In the genomic region with DNA sequence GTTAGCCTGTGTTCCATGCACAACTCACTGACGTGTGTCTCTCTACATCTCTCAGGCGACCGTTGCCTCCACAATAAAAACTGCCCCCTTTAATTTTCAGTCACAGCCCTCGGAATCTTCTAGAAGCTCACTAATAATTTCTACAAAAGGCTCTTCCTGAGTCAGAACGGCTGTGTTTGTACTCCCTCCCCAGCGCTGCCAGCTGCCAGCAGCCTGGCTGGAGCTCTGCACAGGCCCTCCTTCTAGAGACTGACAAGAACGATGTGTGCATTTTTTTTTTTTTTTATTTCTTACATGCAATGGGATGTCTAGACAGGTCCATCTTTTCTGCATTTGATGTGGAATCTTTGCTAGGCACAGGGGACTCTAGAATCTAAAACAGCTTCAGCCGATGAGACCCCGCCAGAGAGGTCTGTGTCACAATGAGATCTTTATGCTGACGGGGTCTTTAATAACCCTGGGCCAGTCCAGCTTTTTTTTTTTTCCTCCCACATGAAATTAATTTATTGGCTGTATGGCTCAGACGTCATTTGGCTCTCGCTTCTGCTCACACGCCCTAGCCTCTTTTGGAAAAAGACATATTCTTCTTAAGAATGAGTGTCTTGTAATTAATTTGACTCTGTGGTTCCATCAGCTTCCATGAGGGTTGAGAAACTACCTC, we compare ENCODE assay signal across 19 mouse cellular contexts.
A peak's percentile ranks its signal among the peaks of the same experiment; 100 is the strongest.
DNase-seq lines count a peak whose midpoint lies in the region; ATAC-seq and TF ChIP-seq lines count a peak whose summit lies in the region.
"Had no signal": no experiment of that assay in that cellular context is flagged by ENCODE, and none has a peak within 500 bp of the region (broad histone marks: within the 10 kb centered on the region; RNA-seq: fewer than 3 reads in every experiment).

No protein-coding gene starts in this region.

- 62% methylated on average over 13 of the region's 13 CpGs for WGBS in forebrain, postnatal 0 days
- WGBS in forebrain, embryonic 11.5 days: 74% methylated on average over 13 of the region's 13 CpGs

- intact Hi-C loops in left cerebral cortex, postnatal 4 days (cut with DNase I): no loop called here
- intact Hi-C loops in left cerebral cortex, postnatal 10 days (cut with DNase I): no loop called here

- no peaks in the 10 kb centered on the region for H3K36me3 ChIP-seq in forebrain, postnatal 0 days (ENCODE audit: insufficient read depth)
- no peaks in the 10 kb centered on the region for H3K36me3 ChIP-seq in forebrain, embryonic 11.5 days (ENCODE audit: control insufficient read depth, insufficient read depth, low read length)
- H3K36me3 ChIP-seq: forebrain, embryonic 12.5 days; midbrain, embryonic 15.5 days; neural tube, embryonic 13.5 days had no signal

- no peak for TF ChIP-seq CTCF in forebrain, postnatal 0 days (IDR thresholded peaks at IDR 0.05; ENCODE audit: low read depth)
- no peak for TF ChIP-seq CTCF in brain, embryonic 14.5 days (IDR thresholded peaks at IDR 0.05; ENCODE audit: borderline replicate concordance, extremely low read depth, insufficient read depth, insufficient read length)

- H3K27ac ChIP-seq in forebrain, postnatal 0 days (ENCODE audit: low read depth, low read length): no peak overlapping the region
- no peak overlapping the region for H3K27ac ChIP-seq in forebrain, embryonic 11.5 days (ENCODE audit: low read depth, low read length)
- H3K27ac ChIP-seq: forebrain, embryonic 12.5 days; gastrocnemius, adult 2 months; macrophage; midbrain, embryonic 15.5 days; neural tube, embryonic 13.5 days had no signal

- peak; percentile 31 for DNase-seq in forebrain, postnatal 0 days
- DNase-seq in forebrain, embryonic 11.5 days (ENCODE audit: low spot score): no peak
- DNase-seq in left cerebral cortex, postnatal 4 days: peak; percentile 36
- no peak for DNase-seq in left cerebral cortex, postnatal 10 days (ENCODE audit: extremely low spot score in 1 of 2, low spot score in 2 of 2)
- DNase-seq in brain, embryonic 14.5 days (ENCODE audit: low read depth): peak; percentile 31
- DNase-seq in layer of hippocampus, postnatal 36 days: peak; percentile 3 to 27
- no peak for DNase-seq in adipocyte (ENCODE audit: low spot score)
- no peak for DNase-seq in adrenal gland, adult (ENCODE audit: inconsistent age in 2 of 2, low spot score in 1 of 2)
- DNase-seq: adrenal gland, postnatal 25 days; cerebellum, adult 11 months; gastrocnemius, adult 2 months; heart, postnatal 4 days; spleen, adult 18-20 months; thymus, adult 2 months had no signal

- H3K4me1 ChIP-seq in forebrain, postnatal 0 days (ENCODE audit: insufficient read depth): no peaks in the 10 kb centered on the region
- no peaks in the 10 kb centered on the region for H3K4me1 ChIP-seq in forebrain, embryonic 11.5 days (replicated peaks; ENCODE audit: control insufficient read depth, insufficient read depth, low read length)
- H3K4me1 ChIP-seq: forebrain, embryonic 12.5 days; midbrain, embryonic 15.5 days had no signal

- H3K4me3 ChIP-seq in forebrain, postnatal 0 days (ENCODE audit: low read depth, low read length): no peak overlapping the region
- H3K4me3 ChIP-seq in forebrain, embryonic 11.5 days (ENCODE audit: low read depth, low read length): no peak overlapping the region
- H3K4me3 ChIP-seq: forebrain, embryonic 12.5 days; gastrocnemius, adult 2 months; midbrain, embryonic 15.5 days; neural tube, embryonic 13.5 days had no signal

- no peaks in the 10 kb centered on the region for H3K9me3 ChIP-seq in forebrain, postnatal 0 days (ENCODE audit: low read length)
- H3K9me3 ChIP-seq in forebrain, embryonic 11.5 days (ENCODE audit: control insufficient read depth, low read length): no peaks in the 10 kb centered on the region; the same call in 1 of the 2 replicates
- H3K9me3 ChIP-seq: forebrain, embryonic 12.5 days; midbrain, embryonic 15.5 days had no signal

- TF ChIP-seq POLR2A in brain, embryonic 14.5 days (IDR thresholded peaks at IDR 0.05; ENCODE audit: borderline replicate concordance, extremely low read depth, insufficient read depth, insufficient read length, poor library complexity, severe bottlenecking): no peak

- H3K27me3 ChIP-seq in forebrain, postnatal 0 days (ENCODE audit: insufficient read depth, low read length): no peaks in the 10 kb centered on the region
- H3K27me3 ChIP-seq in forebrain, embryonic 11.5 days (ENCODE audit: control insufficient read depth, insufficient read depth, low read length): no peaks in the 10 kb centered on the region
- H3K27me3 ChIP-seq: forebrain, embryonic 12.5 days; midbrain, embryonic 15.5 days; neural tube, embryonic 13.5 days had no signal

- no peak overlapping the region for H3K4me2 ChIP-seq in forebrain, postnatal 0 days (ENCODE audit: low read depth)
- H3K4me2 ChIP-seq in forebrain, embryonic 11.5 days (ENCODE audit: low read depth, low read length, severe bottlenecking): no peak overlapping the region
- H3K4me2 ChIP-seq: forebrain, embryonic 12.5 days; heart, embryonic 11.5 days; midbrain, embryonic 15.5 days; neural tube, embryonic 13.5 days had no signal

- no peak; the same call in 1 of the 2 replicates for ATAC-seq in forebrain, postnatal 0 days
- ATAC-seq in forebrain, embryonic 11.5 days (replicated peaks; ENCODE audit: low FRiP score): no peak
- ATAC-seq: midbrain, embryonic 15.5 days had no signal

- no peak overlapping the region for H3K9ac ChIP-seq in forebrain, postnatal 0 days
- H3K9ac ChIP-seq in forebrain, embryonic 11.5 days (ENCODE audit: low read length): no peak overlapping the region
- H3K9ac ChIP-seq: forebrain, embryonic 12.5 days; midbrain, embryonic 15.5 days; neural tube, embryonic 13.5 days had no signal

Comparison
In these comparisons a context has a peak if more than half of its experiments do, and no peak if none do; other contexts are left out.
1. DNase-seq: peak in forebrain, postnatal 0 days (single experiment), left cerebral cortex, postnatal 4 days (single experiment), brain, embryonic 14.5 days (single experiment) and layer of hippocampus, postnatal 36 days (2 of 2); none in forebrain, embryonic 11.5 days (single experiment), left cerebral cortex, postnatal 10 days (0 of 2), adipocyte (single experiment) and adrenal gland, adult (0 of 2).